Mouse (Mus musculus) gastrocnemius, adult 2 months (tissue): ENCODE measurements at regions not wholly inside any gene's neighbourhood (a gene's known extent, or its start where the extent isn't known, plus 50 kb on each side); places are given as distances from the start of the nearest gene placed in this dataset.

Experiments
- DNase-seq: peaks from one replicate; pipeline ENCODE4 v3.0.0; 2022
- H3K27ac ChIP-seq: fragments of 200-600 bp; 2 replicates; pipeline ENCODE4 v1.8.1; 2022; ENCODE audit warnings: mild to moderate bottlenecking
- H3K4me3 ChIP-seq: fragments of 200-600 bp; 2 replicates; pipeline ENCODE4 v1.8.1; 2022; ENCODE audit warnings: mild to moderate bottlenecking, moderate library complexity
- CTCF ChIP-seq: fragments of 200-600 bp; IDR thresholded peaks from 2 replicates; pipeline ENCODE4 v1.8.1; 2022; ENCODE audit warnings: antibody characterized with exemption, mild to moderate bottlenecking, moderate library complexity
- intact Hi-C: fragments of 180-260 bp; cut with DNase I; formaldehyde crosslinking; loops from one replicate; pipeline ENCODE4 v1.15.1; 2025

- DNase-seq = no peak
- intact Hi-C loops = loop anchor here (5.0 kb wide), 1 partner anchor 374 kb away; no protein-coding TSS in a partner anchor
- Histone ChIP-seq H3K27ac (no peak overlapping the region), H3K4me3 (no peak overlapping the region)
- peak; percentile 87 for TF ChIP-seq CTCF
These were observed 277.9 kb downstream of the Diras2 start for GRCm38 (mm10) chr13:52253138-52253537.

GRCm38 (mm10) chr13:52254185-52254584, 276.9 kb downstream of the Diras2 start:
- DNase-seq = no peak
- intact Hi-C loops = loop anchor here (2.0 to 5.0 kb wide), 2 partner anchors 281 to 373 kb away; no protein-coding TSS in a partner anchor
- peak; percentile 64 for TF ChIP-seq CTCF
- H3K4me3 ChIP-seq = no peak overlapping the region
- H3K27ac ChIP-seq = no peak overlapping the region

DNA sequence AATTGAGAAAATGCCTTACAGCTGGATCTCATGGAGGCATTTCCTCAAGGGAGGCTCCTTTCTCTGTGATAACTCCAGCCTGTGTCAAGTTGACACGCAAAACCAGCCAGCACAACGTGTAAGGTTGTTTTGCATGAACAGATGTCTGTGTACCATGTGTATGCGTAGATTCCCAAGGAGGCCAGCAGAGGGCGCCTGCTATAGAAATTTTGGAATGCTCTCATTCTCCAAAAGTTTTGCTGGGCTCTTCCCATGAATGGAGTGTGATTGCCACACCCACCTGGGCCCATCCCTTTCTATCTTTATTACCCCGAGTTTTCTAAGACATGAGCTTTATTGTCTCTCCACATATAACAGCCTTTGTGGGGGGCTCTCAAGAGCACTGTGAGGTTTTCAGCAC, 275.4 kb downstream of the Diras2 start:
- intact Hi-C loops = loop anchor here (2.0 kb wide), 1 partner anchor 279 kb away; no protein-coding TSS in a partner anchor
- Histone ChIP-seq H3K4me3 (no peak overlapping the region), H3K27ac (no peak overlapping the region)
- peak; percentile 40 for TF ChIP-seq CTCF
- no peak for DNase-seq

GRCm38 (mm10) chr13:52258373-52258772, 272.7 kb downstream of the Diras2 start:
- Histone ChIP-seq H3K4me3 (no peak overlapping the region), H3K27ac (no peak overlapping the region)
- intact Hi-C loops = no loop called here
- TF ChIP-seq CTCF = no peak
- DNase-seq = no peak

DNA sequence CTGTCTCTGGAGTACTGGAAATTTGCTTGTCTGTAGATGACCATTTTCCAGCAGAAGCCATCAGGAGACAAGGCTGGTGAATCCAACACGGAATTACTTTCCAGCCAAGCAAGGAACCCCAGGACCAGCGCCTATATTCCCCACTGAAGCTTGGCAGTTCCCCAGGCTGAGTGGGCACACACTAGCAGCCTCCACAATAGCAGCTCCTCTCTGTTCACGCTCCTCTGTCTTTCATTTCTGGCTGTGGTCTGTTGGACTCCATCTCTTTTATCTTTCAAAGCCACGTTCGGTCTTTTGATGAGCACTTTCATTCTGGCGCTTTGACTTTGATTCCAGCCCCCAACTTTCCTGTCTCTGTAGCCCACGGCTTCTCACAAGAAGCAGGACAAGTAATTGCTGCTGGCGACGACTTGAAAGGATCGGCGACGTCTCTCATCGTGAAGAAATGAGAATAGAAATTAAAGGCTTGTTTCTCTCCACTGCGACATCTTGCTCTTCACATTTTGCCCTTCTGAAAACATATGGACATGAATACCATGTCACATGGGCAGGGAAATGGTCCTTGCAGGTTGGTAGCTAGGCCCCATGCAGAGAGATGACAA, 268.0 kb downstream of the Diras2 start:
- Histone ChIP-seq H3K4me3 (no peak overlapping the region), H3K27ac (no peak overlapping the region)
- DNase-seq = no peak
- TF ChIP-seq CTCF = no peak
- intact Hi-C loops = no loop called here

DNA sequence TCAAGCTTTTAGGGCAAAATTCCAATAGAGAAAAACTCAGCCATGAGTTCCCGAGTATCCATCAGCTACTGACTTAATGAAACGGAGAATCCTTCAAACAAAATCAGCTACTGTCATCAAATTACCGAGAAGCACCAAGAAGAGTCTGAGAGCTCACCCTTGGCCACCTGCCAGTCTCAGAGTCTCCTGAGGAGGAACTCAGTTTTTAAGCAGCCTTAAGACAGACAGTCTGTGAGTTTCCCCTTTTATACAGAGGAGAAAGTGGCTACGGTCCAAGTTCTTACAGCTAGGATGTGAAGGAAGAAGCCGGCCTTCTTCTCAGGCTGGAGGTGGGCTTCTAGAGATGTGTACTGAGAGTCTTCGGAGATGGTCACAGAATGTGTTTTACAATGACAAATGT, 262.8 kb downstream of the Diras2 start:
- intact Hi-C loops = no loop called here
- DNase-seq = peak; percentile 30
- TF ChIP-seq CTCF = no peak
- no peak overlapping the region for H3K27ac ChIP-seq
- H3K4me3 ChIP-seq = no peak overlapping the region

- Histone ChIP-seq H3K4me3 (no peak overlapping the region), H3K27ac (no peak overlapping the region)
- TF ChIP-seq CTCF = no peak
- DNase-seq = no peak
- intact Hi-C loops = no loop called here
These were observed 257.4 kb downstream of the Diras2 start for GRCm38 (mm10) chr13:52273502-52274246.

DNA sequence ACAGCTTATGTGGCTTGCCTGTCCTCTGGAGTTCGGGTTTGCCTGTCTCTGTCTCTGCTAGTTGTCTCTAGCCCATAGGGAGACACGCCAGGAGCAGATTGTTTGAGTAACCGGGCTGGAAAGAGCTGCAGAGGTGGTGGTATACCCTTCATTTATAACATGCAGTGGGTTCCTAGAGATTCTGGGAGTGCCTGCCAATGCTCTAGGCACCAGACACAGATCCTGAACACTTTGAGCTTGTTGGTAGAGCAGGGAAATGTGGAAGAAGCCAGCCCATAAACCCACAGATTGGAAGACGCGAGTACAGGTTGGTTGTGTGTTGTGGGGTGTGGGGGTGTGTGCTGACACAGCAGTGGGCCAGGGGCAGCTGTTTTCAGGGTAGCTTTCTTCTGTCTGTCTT, 255.9 kb downstream of the Diras2 start:
- intact Hi-C loops = loop anchor here (5.0 kb wide), 1 partner anchor 262 kb away; no protein-coding TSS in a partner anchor
- no peak for DNase-seq
- H3K4me3 ChIP-seq = no peak overlapping the region
- no peak for TF ChIP-seq CTCF
- H3K27ac ChIP-seq = no peak overlapping the region

DNA sequence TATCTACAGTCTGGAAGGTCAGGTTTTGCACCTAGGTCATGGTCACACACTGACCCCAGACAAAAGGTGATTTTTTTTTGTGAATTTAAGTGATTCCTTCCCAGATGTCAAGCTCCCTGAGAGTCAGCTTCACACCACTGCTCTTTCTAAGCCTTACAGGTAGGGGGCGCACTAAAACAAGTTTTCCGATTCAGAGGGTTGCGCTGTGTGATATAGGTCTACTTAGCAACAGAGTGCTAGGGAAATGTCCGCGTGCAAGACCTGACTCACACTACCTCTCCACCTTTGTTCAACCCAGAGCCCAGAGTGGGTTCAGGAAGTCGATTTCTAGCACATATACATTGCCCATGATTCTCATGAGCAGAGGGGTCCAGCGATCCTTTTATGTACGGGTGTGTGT, 255.4 kb downstream of the Diras2 start:
- peak; percentile 21 for DNase-seq
- Histone ChIP-seq H3K4me3 (no peak overlapping the region), H3K27ac (no peak overlapping the region)
- intact Hi-C loops = loop anchor here (5.0 kb wide), 1 partner anchor 262 kb away; no protein-coding TSS in a partner anchor
- TF ChIP-seq CTCF = peak; percentile 66

DNA sequence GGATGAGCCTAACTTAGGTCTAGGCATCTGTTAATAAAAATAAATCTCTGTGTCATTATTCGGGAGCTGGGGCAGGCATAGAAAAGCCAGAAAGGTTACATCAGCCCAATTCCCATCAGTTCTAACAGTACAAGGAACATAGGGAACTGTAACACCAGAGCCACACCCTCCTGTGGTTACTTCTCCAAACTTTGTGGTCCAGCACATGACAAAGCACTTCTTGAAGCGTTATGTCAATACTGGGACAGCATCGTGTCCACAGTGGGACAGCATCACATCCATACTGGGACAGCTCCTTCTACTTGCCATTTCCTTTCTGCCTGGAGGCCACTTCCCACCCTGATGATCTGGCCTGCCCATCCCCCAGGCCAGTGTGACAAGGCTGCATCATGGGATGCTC, 253.9 kb downstream of the Diras2 start:
- DNase-seq = no peak
- intact Hi-C loops = loop anchor here (5.0 kb wide), 1 partner anchor 260 kb away; no protein-coding TSS in a partner anchor
- Histone ChIP-seq H3K27ac (no peak overlapping the region), H3K4me3 (no peak overlapping the region)
- no peak for TF ChIP-seq CTCF

- DNase-seq = no peak
- no peak for TF ChIP-seq CTCF
- H3K27ac ChIP-seq = no peak overlapping the region
- intact Hi-C loops = loop anchor here (5.0 kb wide), 1 partner anchor 258 kb away; no protein-coding TSS in a partner anchor
- H3K4me3 ChIP-seq = no peak overlapping the region
These were observed 252.2 kb downstream of the Diras2 start for GRCm38 (mm10) chr13:52278831-52279230.

- no peak for TF ChIP-seq CTCF
- intact Hi-C loops = loop anchor here (5.0 kb wide), 1 partner anchor 258 kb away; no protein-coding TSS in a partner anchor
- no peak overlapping the region for H3K27ac ChIP-seq
- no peak overlapping the region for H3K4me3 ChIP-seq
- no peak for DNase-seq
These were observed 251.7 kb downstream of the Diras2 start for GRCm38 (mm10) chr13:52279281-52279969.

- H3K4me3 ChIP-seq = no peak overlapping the region
- no peak for DNase-seq
- intact Hi-C loops = loop anchor here (5.0 kb wide), 1 partner anchor 257 kb away; no protein-coding TSS in a partner anchor
- no peak overlapping the region for H3K27ac ChIP-seq
- TF ChIP-seq CTCF = no peak
These were observed 251.1 kb downstream of the Diras2 start for GRCm38 (mm10) chr13:52279970-52280348.
